Mouse (Mus musculus) limb, embryonic 10.5 days (tissue): ENCODE results near the gene Disc1. TPM values are rescaled to one million over a fixed set of nuclear protein-coding genes. Genes with fewer than 3 reads are reported as not detected.
A peak's percentile ranks its signal among the peaks of the same experiment; 100 is the strongest.

ENCODE experiments used
- DNase-seq: peaks from one replicate; pipeline ENCODE4 v3.0.0-alpha.2; 2017; ENCODE audit warnings: low spot score
- H3K27ac ChIP-seq: fragments of 300-500 bp; sonication (generic); 2 replicates; pipeline ENCODE4 v1.5.1; 2016; ENCODE audit warnings: mild to moderate bottlenecking
- H3K27me3 ChIP-seq: fragments of 300-500 bp; sonication (generic); 2 replicates; pipeline ENCODE4 v1.6.1; 2016; ENCODE audit warnings: low read depth, mild to moderate bottlenecking; ENCODE audit not compliant: poor library complexity, severe bottlenecking
- H3K36me3 ChIP-seq: fragments of 300-500 bp; sonication (generic); 2 replicates; pipeline ENCODE4 v1.6.1; 2016; ENCODE audit warnings: mild to moderate bottlenecking, moderate library complexity
- H3K4me1 ChIP-seq: fragments of 300-500 bp; sonication (generic); 2 replicates; pipeline ENCODE4 v1.6.1; 2016
- H3K4me3 ChIP-seq: fragments of 300-500 bp; sonication (generic); 2 replicates; pipeline ENCODE4 v1.5.1; 2016; ENCODE audit warnings: mild to moderate bottlenecking, moderate library complexity
- H3K9me3 ChIP-seq: fragments of 300-500 bp; sonication (generic); replicated peaks from 2 replicates; pipeline ENCODE4 v1.6.1; 2016; ENCODE audit warnings: mild to moderate bottlenecking
- WGBS: fragments of 180-500 bp; shearing (Covaris S2); methylation state at CpG from one replicate; pipeline ENCODE4 v1.1.7; 2016; 5-methylcytosine and 5-hydroxymethylcytosine counted together
- polyA plus RNA-seq: library from polyadenylated mRNA; unstranded; fragments of >200 nt; fragmentation: Nextera tagmentation; extraction: Ambion mirVana; gene quantifications from 2 replicates; pipeline ENCODE4 v1.2.1, GENCODE M21; 2016

The Disc1 gene
- polyA plus RNA-seq, 1 experiment from 2014 or later = 1.3 TPM

DNA sequence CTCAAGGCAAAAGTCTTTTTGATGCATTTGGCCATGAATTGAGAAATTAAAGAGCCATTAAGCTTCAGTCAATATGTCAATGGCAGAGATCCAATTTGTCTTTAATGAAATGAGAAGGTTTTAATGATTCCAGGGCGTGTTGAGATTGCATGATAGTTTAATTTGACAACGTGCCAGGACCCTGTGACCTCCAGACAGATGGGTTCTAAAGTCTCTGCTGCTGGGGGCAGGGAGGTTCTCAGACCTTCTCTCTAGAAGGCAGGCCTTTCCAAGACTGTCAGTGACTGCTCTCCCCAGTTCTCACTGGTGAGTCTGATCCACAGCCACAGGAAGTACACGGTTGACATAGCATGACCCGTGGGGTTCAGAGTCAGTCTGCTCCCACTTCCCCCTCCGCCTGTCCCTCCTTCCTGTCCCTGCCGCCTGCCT is 170.3 kb downstream of the Disc1 start:
- Histone ChIP-seq H3K27me3 (no peaks in the 10 kb centered on the region), H3K27ac (peak overlapping the region; percentile 58), H3K4me3 (no peak overlapping the region), H3K36me3 (no peaks in the 10 kb centered on the region), H3K9me3 (no peaks in the 10 kb centered on the region), H3K4me1 (peaks cover 64% of the 10 kb centered on the region)
- DNase-seq = no peak
- WGBS = 55% methylated on average over 6 of the region's 6 CpGs

DNA sequence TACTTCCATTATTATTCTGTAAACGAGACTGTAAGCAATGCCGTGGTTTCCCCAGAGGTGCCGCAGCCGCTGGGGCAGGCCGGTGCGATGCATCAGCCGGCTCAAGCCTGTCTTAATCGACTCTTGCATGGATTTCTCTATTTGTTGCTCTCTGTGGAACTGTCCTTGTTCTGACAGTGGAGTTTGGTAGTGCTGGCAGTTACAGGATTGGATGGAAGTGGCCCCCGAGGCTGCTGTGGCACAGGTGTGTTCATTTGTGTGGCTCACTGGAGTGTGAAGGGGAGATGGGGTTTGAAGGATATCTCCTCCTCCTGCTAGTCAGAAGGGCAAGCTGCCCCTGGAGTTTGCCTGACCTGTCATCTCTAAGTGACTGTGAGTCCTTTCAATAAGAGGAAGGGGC is 171.3 kb downstream of the Disc1 start:
- Histone ChIP-seq H3K27me3 (no peaks in the 10 kb centered on the region), H3K4me1 (peaks cover 54% of the 10 kb centered on the region), H3K9me3 (no peaks in the 10 kb centered on the region), H3K36me3 (no peaks in the 10 kb centered on the region), H3K27ac (no peak overlapping the region), H3K4me3 (no peak overlapping the region)
- DNase-seq = no peak
- 88% methylated on average over 9 of the region's 9 CpGs for WGBS

DNA sequence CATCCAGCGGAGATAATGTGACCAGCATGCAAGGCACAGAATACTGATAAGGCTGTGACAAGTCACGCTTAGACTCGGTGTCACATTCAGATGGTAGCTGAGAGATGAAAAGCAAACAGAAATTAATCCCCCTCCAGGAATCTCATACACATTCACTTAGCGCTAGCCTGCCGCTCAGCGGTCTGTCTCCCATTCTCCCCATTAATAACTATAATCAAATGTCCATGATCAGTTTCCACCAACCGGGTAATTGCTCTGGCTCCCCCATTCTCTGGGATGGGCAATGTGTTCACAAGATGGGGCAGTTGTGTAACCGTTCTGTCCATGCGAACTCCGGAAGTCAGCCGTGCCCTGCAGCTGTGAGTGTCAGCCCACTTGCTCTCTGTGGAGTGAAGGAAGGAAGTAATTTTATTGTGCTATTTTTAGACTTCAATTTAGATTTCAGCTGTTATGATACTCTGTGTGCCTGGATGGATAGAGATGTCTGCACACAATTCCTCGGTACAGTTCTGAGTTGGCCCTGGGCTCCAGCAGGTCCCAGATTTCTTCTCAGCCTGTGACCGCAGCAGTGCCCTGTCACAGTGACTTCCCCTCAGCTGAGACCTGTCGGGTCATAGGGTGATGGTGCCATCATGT is 173.1 kb downstream of the Disc1 start:
- DNase-seq = no peak
- H3K27ac ChIP-seq = peak overlapping the region; percentile 43; the same call in 1 of the 2 replicates
- H3K27me3 ChIP-seq = no peaks in the 10 kb centered on the region
- 81% methylated on average over 14 of the region's 14 CpGs for WGBS
- H3K36me3 ChIP-seq = no peaks in the 10 kb centered on the region
- H3K9me3 ChIP-seq = no peaks in the 10 kb centered on the region
- no peak overlapping the region for H3K4me3 ChIP-seq
- peaks cover 50% of the 10 kb centered on the region for H3K4me1 ChIP-seq

DNA sequence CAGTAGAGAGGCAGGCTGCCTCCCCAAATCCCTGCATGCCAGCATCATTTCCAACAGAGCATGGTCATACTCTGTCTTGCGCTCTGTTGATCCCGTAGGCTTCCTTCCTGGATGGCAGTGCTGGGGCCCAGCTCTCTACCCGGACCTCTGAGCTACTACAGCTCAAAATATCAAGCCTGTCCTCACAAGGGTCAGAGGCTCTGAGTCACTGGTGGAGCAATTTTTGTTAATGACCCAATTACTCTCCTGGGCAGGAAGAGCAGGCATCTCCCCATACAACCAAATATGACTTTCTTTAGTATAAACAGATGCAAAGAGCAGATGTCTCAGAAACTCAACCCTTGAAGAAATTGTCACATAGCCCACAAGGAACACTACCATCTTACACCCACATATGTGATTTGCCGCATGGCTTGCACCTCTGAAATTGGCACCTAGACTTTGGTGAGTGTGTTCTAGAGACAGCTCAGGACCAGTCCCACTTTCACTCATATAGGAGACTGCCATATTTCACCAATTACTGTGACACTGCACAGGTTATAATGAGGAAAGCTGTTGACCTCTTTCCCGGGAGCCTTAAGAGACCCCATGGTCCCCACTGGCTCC is 176.6 kb downstream of the Disc1 start:
- peaks cover 22% of the 10 kb centered on the region for H3K4me1 ChIP-seq
- H3K9me3 ChIP-seq = no peaks in the 10 kb centered on the region
- no peak overlapping the region for H3K4me3 ChIP-seq
- WGBS = 82% methylated on average over 5 of the region's 5 CpGs
- DNase-seq = no peak
- no peaks in the 10 kb centered on the region for H3K27me3 ChIP-seq
- no peaks in the 10 kb centered on the region for H3K36me3 ChIP-seq
- peak overlapping the region; percentile 26; the same call in 1 of the 2 replicates for H3K27ac ChIP-seq

DNA sequence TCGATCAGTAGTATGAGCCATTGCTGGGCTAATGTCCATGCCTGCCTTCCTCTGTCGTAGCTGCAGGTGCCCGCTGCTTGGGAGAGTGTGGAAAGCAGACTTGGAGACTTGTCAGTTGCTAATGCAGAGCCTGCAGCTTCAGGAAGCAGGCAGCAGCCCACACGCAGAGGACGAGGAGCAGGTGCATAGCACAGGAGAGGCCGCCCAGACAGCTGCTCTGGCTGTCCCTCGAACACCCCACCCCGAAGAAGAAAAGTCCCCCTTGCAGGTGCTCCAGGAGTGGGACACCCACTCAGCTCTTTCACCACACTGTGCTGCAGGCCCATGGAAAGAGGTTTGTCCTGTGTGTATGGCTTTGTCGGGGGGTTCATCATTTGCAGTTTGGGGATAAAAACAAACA is 178.7 kb downstream of the Disc1 start:
- 74% methylated on average over 9 of the region's 9 CpGs for WGBS

DNA sequence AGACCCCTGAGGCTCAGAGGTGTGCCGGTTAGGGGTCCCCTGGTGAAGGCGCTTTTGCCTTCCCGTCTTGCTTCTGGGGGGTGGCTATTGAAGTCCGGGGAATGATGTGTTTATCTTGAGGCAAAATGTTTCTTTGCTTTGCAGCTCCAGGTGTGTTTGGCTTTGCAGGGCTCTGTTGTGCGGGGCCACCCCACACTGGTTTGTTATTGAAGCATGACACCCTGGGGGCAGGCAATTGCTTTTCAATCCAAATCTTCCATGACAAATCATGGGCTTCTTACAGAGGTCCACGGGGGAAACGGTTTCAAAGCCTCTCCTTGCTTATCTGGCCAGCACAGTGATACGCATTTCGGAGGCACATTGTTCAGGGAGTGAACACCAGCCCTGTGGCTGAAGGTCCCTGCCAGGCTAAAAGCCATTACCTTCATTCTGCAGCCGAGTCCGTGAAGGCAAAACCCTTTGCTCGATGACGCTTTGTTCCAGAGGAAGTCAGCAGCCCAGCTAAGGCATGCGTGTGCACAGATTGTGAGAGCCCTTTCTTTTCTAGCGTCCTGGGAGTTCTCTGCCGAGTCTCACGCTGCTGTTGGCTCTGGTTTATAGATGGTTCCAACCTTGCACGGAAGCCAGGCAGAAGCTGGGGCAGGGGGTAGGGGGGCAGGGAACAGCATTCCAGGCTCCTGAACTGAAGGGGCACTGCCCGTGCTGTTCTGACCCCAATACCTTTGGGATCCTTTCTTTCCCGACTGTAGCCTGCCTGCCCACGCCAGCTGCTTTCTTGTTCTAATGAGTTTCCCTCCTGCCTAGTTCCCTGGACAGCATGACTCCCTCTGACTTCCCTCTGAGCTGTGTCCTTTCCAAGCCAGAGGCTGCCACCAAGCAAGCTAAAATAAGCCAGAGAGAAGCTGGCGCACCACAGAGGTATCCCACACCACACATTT is 182.2 kb downstream of the Disc1 start:
- 37% methylated on average over 22 of the region's 22 CpGs for WGBS
- peaks cover 46% of the 10 kb centered on the region for H3K4me1 ChIP-seq
- peak overlapping the region; percentile 31; the same call in 1 of the 2 replicates for H3K4me3 ChIP-seq
- peak; percentile 62 for DNase-seq
- no peaks in the 10 kb centered on the region for H3K27me3 ChIP-seq
- H3K36me3 ChIP-seq = no peaks in the 10 kb centered on the region
- H3K9me3 ChIP-seq = no peaks in the 10 kb centered on the region
- H3K27ac ChIP-seq = peak overlapping the region; percentile 84

More for the DNA sequence above, 178.7 kb downstream of the Disc1 start:
- no peak for DNase-seq
- H3K27ac ChIP-seq = no peak overlapping the region
- H3K4me3 ChIP-seq = no peak overlapping the region
- peaks cover 24% of the 10 kb centered on the region for H3K4me1 ChIP-seq
- no peaks in the 10 kb centered on the region for H3K36me3 ChIP-seq
- no peaks in the 10 kb centered on the region for H3K9me3 ChIP-seq
- no peaks in the 10 kb centered on the region for H3K27me3 ChIP-seq

DNA sequence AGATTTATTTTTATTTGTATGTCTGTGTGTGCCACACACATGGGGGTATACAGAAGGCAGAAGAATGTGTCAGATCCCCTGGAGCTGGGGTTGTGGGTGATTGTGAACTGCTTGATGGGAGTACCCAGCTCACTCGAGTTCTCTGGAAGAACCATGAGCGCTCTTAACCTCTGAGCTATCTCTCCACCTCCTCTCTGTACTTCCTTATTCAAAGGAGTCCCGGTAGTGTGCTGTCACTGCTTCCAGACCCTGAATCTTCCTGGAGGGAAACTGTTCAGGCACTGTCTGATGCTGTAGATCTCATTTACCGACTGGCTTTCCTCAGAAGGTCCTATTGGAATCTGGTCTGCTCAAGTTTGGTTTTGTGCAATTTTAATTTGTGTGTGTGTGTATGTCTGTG is 186.8 kb downstream of the Disc1 start:
- no peak for DNase-seq
- Histone ChIP-seq H3K4me3 (no peak overlapping the region), H3K36me3 (no peaks in the 10 kb centered on the region), H3K4me1 (peaks cover 67% of the 10 kb centered on the region), H3K9me3 (no peaks in the 10 kb centered on the region), H3K27ac (no peak overlapping the region), H3K27me3 (no peaks in the 10 kb centered on the region)
- WGBS = 74% methylated on average over 4 of the region's 4 CpGs

DNA sequence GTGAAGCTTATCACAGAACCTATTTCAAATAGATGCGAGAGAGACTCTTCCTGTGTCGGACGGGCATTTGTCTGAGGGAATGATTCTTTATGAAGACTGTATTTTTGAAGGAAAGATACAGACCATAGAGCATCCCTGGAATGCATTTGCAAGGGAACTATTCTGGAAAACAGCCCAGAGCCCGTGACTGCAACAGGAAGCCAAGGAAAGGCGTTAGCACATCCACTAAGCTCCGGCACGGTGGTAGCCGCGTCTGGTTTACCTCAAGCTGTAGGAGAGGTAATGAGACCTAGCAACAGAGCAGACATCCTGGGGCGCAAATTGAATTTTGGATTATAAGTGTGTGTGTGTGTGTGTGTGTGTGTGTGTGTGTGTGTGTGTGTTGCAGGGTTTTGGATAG is 188.4 kb downstream of the Disc1 start:
- Histone ChIP-seq H3K4me3 (no peak overlapping the region), H3K4me1 (peaks cover 61% of the 10 kb centered on the region), H3K36me3 (no peaks in the 10 kb centered on the region), H3K9me3 (no peaks in the 10 kb centered on the region), H3K27me3 (no peaks in the 10 kb centered on the region), H3K27ac (peak overlapping the region; percentile 80)
- 31% methylated on average over 10 of the region's 10 CpGs for WGBS
- peak; percentile 57 for DNase-seq

DNA sequence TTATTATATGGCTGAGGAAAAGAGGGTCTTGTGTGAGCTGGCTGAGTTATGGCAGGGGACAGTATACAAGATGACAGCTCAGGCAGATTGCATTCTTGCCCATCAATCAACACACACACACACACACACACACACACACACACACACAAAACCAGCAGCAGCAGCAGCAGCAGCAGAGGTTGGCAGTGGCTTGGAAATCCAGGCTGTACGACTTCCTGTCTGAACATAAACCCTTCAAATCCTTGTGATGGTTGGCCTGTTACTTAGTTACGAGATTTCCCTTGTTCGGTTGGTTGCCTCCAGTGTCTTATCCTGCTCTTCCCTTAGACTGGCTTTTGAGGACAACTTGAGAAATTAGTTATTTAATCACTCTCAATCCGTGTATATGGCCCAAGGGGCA is 188.9 kb downstream of the Disc1 start:
- DNase-seq = peak; percentile 52
- Histone ChIP-seq H3K9me3 (no peaks in the 10 kb centered on the region), H3K36me3 (no peaks in the 10 kb centered on the region), H3K4me1 (peaks cover 63% of the 10 kb centered on the region), H3K27me3 (no peaks in the 10 kb centered on the region), H3K4me3 (no peak overlapping the region), H3K27ac (peak overlapping the region; percentile 80)
- WGBS = 37% methylated on average over 4 of the region's 4 CpGs

DNA sequence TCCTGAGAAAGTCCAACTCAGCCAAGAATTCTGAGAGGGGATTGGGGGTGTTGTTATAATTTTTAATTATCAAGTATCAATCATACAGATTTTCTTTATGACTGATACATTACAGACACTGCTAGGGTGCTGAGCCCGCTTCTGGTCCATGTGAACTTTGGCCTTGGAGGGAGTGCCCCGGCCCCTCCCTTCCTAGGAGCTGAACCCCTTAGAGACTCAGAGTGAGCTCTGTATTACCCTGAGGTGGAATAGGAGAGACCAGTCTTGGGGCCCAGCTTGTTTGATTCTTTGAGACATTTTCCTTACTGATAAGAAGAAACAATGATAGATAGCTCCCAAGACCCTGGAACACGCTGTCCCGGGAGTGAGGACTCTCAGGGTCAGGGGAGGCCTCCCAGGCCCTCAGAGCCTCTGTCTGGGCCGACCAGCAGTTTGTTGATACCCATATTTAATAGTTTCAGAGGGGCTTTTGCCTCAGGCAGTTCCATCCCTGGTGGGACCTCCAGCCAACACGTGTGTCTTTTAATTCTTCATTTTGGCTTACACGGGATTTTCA is 192.8 kb downstream of the Disc1 start:
- WGBS = 37% methylated on average over 7 of the region's 7 CpGs
- H3K36me3 ChIP-seq = no peaks in the 10 kb centered on the region

DNA sequence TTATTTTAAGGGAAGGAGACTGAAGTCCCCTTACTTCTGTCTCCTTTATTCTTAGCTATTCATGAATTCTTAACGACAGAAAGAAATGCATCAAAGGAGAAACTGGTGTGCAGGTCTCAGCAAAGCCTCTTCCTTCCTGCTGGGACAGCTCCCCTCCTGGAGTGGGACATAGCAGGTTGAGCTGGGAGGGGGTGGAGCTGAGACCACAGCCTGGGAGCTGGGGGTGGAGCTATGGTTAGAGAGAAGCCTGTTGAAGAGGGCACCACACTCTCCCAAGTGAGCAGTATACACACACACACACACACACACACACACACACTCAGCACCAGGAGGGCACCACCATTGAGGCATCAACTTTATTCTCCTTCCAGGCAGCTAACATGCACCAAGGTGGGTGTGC is 193.4 kb downstream of the Disc1 start:
- peaks cover 24% of the 10 kb centered on the region for H3K4me1 ChIP-seq
- H3K4me3 ChIP-seq = no peak overlapping the region
- H3K27me3 ChIP-seq = no peaks in the 10 kb centered on the region
- no peaks in the 10 kb centered on the region for H3K36me3 ChIP-seq
- no peak overlapping the region for H3K27ac ChIP-seq
- no peaks in the 10 kb centered on the region for H3K9me3 ChIP-seq
- 0% methylated on average over 1 of the region's 1 CpGs for WGBS
- DNase-seq = no peak

More for the DNA sequence above, 192.8 kb downstream of the Disc1 start:
- Histone ChIP-seq H3K4me1 (peaks cover 30% of the 10 kb centered on the region), H3K4me3 (no peak overlapping the region), H3K27ac (no peak overlapping the region), H3K9me3 (no peaks in the 10 kb centered on the region), H3K27me3 (no peaks in the 10 kb centered on the region)
- no peak for DNase-seq

DNA sequence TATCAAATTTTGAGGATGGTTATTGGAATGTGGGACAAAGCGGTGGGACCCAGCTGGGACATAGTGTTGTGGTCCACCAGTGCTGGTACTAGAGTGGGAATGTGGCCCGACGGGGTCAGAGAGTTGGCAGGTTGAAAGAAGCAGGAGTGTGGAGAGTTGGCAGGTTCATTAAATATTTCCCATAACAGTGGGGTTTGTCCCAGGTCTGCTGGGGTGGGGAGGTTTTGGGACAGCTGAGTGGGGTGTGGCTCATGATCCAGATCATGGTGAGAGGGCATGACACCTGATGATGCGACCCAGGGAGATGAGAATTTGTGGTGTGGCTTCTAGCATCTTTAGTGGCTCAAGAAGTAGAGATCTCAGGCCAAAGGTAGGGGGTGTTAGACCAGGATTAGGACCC is 199.0 kb downstream of the Disc1 start:
- peaks cover 28% of the 10 kb centered on the region for H3K4me1 ChIP-seq
- no peaks in the 10 kb centered on the region for H3K9me3 ChIP-seq
- no peak for DNase-seq
- H3K27me3 ChIP-seq = no peaks in the 10 kb centered on the region
- WGBS = 94% methylated on average over 4 of the region's 4 CpGs
- no peaks in the 10 kb centered on the region for H3K36me3 ChIP-seq
- no peak overlapping the region for H3K4me3 ChIP-seq
- H3K27ac ChIP-seq = no peak overlapping the region
